Mouse (Mus musculus): ENCODE data around the gene Ifitm3.
"Not testable (repeated sequence)": the region's sequence is repeated elsewhere in the genome, so short reads cannot be mapped to it uniquely, and the experiment has no call there.

The Ifitm3 gene

DNA sequence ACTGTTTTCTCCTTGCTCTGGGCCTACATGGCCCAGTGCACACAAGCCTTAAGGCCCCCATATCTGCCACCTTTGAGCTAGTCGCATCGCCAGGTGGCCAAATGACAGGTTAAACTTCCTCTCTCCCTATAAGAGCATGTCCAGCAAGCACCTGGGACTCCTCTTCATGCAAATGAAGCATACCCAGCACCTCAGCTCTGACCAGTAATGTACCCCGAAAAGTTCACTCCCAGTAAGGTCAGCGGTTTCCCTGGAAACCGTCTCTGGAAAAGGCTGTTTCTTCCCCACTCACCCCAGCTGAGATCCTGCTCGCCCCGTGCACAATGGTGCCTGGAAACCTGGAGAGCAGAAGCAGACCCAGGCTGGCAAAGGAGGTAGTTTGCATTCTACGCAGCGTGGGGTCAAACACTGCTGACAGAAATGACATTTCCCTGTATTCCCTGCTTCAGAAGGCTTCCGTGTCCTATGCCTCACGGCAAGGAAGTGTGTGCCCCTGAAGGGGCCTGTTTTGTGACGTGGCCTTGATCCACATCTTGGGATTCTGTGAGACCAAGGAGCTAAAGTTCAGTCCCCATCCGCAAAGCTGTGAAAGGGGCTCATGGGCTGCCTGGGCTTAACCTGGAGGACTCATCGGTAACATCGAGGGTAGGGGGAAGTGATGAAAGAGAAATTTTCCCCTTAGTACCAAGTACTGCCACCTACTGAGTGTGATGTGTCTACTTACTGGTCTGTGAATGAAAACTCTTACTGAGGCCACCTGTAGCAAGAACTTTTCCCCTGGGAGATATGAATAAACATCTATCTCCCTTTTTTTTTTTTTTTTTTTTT lies 9.5 kb downstream of the Ifitm3 start:
- DNase-seq (ENCODE audit: low read depth, low spot score) = no peak

DNA sequence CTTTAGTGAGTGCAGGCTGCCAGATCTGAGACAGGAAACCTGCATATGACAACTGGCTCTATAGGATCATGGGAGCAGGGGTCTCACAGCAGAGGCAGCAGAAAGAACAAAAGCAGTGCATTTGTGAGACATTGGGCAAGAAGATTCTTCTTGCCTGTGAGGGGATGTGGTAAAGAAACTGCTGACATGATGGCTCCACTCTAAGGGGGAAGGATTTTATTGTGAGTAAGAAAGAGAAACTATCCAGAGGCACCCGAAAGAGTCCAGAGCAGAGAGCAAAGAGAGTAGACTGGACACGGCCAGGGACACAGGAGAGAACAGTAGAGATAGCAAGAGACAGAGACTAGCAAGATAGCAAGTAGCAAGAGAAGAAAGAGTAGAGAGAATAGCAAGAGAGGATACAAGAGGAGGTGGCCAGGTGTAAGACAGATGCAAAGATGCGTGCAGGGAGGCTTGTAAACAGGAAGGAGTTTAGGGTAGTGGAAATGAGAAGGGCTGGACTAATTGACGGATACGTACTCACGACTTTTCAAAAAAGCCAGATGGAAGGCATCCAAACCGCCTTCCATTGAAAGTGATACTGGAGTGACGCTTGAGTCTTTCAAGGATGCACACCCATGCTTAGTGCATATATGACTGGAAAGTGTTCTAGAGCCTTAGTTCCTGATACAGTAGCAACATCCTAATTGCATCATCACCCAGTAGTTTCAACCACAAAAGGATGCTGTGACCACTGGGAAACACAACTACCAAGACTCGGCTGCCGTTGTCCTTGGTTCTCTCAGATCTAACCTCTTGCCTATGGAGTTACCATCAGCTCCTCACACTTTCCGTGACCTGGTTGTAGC lies 11.5 kb downstream of the Ifitm3 start:
- DNase-seq (ENCODE audit: low read depth, low spot score) = no peak

DNA sequence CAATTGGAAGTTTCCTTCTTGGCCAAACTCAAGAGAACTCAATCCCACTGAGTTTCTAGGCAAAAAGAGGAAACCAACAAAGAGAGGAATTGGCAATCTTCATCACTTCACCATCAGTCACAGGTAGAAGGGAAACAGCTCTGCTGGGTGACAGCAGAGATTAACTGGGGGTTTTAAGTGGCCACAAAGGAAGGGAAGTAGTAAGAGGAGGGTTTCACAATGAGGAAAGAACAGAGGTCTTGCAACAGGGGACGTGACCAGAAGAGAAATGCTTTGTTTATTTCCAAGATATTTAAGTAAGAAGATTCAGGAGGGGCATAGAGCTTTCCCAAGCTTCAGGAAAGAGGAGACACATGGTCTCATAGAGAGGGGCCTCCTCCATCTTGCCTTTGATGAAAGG lies 12.8 kb downstream of the Ifitm3 start:
- DNase-seq (ENCODE audit: low read depth, low spot score) = no peak

DNA sequence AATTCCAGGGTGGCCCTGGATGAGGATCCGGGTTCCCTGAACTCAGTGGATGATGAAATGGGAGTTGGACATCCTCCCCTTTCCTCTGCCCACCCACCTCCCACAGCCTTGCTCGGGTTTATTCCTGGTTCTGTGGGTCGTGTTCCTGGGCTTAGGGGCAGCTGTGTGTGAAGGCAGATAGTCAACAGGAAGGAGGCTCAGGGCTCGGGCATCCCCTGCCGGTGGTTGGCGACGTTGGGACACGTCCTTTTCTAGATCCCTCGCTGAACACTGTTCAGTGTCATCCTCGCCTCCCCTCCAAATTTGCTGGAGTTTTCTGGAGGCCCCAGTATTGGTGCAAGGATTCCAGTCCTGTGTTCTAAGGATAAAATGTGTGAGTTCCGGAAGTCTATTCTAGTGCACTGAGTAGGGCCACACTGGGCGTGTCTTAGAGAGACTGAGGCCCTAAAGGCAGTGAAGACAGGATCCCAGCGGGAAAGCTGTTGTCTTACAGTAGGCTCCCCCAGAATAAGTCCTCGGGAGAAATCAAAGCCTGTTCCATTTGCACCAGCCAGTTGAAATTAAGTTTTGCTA lies 19.4 kb downstream of the Ifitm3 start:
- no peak for DNase-seq (ENCODE audit: low read depth, low spot score)

DNA sequence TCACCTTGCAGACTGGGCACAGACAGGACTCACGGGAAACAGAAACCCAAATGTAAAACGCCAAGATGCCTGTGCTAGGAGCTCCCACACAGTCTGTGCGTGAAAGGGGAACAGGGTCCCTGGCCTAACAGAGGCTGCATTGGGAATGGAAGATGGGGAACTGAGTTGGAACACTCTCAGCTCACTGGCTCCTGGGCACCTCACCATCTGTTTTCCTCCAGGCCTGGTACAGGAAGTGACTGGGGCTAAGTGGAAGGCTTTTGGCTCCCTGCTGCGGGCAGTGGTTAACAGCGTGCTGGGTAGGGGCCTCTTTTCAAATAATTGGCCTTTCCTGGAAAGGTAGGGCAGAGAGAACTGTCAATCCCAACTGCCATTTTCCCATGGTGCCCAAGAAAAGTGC lies 19.9 kb downstream of the Ifitm3 start:
- DNase-seq (ENCODE audit: low read depth, low spot score) = no peak

DNA sequence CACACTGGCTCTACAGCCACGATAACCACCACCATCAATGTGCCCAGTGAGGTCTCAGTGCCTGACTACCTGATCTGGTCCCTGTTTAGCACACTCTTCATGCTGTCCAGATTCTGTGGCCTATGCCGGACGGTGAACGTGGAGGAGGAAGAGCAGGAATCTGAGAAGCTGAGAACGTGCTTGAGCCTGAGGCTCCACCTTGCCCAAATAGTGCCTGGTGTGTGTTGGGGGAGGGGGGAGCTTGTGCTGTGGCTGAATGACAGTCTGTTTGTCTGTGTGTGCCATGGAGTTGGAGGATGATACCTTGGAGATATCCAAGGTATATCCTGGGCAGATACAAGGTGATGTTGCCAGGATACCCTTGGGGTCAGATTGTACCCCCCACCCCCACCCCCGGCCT lies 20.4 kb downstream of the Ifitm3 start:
- no peak for DNase-seq (ENCODE audit: low read depth, low spot score)

DNA sequence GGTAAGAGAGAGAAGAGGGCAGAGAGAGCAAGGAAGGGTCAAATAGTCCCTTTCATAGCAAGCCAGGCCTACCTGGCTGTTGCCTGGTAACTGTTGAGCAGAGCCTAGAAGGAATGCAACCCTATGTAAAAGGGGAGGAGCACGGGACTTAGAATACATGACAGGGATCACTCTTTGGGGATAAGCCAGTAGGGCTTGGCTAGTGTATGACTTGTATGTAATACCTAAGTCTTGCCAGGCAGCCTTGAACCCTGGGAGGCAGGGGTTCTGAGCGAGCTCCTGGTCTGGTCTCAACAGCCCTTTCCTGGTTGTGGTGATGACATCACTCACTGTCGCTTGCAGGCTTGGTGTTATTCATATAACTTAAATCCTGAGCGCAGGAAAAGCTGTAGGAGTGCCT lies 21.5 kb downstream of the Ifitm3 start:
- no peak for DNase-seq (ENCODE audit: low read depth, low spot score)

DNA sequence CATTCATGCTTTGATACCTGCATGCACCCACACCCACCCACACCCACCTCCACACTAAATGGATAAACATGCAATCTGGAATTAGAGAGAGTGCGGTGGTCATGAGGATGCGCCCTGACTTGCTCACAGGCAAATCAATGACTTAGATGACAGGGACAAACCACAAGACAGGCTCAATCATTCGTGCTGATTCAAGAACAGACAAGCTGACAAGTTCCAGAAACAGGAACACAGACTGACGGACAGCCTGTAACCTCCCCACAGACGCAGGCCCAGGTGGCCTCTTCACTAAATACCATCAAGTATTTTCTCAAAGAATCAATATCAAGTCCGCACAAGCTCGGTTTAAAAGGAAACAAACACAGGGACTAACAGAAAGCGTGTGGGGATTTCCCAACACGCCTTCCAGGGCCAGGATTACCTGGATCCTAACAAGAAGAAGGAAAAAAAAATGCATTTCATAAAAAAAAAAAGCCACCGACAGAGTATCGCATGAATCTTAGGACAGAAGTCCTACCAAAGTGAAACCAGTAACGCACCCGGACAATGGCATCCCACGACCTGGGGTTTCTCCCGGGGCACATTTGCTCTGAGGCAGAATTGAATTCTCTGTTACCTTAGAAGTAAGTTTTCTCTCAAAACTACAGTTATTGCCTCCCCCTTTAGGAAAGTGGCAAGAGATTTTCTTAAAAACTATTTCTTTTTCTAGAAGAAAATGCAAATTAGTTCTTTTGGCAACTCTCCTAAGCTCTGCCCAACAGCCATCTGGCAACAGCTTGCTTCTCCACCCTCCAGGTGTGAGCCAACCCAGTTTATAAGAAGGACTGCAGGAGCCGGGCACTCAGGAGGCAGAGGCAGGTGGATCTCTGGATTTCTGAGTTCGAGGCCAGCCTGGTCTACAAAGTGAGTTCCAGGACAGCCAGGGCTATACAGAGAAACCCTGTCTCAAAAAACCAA lies 23.1 kb downstream of the Ifitm3 start:
- no peak for DNase-seq (ENCODE audit: low read depth, low spot score)

DNA sequence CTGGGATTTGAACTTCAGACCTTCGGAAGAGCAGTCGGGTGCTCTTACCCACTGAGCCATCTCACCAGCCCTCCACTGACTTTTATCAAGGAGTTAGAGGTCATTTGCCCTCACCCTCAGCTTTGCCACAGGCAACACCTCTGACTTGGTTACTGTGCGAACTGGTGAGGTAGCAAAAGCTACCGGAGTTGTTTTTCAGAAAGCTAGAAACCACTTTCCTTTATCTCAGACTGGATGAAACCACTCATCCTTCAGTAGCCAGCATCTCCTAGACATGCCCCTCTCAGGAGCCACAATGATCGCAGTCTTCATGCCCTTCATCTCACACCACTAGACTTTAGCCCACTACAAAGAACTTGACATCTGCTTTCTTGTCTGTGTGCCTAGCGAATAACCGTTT lies 27.6 kb downstream of the Ifitm3 start:
- no peak for DNase-seq (ENCODE audit: low read depth, low spot score)

DNA sequence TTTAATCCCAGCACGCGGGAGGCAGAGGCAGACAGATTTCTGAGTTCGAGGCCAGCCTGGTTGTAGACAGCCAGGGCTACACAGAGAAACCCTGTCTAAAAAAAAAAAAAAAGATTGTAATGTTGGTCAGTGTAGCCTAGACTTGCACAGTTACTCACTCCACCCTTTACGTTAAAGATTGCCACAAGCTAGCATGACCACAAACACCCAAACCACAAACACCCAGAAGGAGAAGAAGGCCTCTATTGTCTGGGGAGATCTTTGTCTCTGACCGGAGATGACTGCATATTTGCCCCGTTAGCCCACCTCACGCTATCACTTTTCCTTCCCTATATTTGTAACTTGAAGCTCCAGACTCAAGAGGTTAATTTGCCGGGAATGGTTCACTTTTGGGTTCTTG lies 28.9 kb downstream of the Ifitm3 start:
- DNase-seq (ENCODE audit: low read depth, low spot score) = no peak

DNA sequence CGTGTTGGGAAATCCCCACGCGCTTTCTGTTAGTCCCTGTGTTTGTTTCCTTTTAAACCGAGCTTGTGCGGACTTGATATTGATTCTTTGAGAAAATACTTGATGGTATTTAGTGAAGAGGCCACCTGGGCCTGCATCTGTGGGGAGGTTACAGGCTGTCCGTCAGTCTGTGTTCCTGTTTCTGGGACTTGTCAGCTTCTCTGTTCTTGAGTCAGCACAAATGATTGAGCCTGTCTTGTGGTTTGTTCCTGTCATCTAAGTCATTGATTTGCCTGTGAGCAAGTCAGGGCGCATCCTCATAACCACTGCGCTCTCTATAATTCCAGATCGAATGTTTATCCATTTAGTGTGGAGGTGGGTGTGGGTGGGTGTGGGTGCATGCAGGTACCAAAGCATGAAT lies 33.9 kb downstream of the Ifitm3 start:
- not testable (repeated sequence) for DNase-seq (ENCODE audit: low read depth, low spot score)

DNA sequence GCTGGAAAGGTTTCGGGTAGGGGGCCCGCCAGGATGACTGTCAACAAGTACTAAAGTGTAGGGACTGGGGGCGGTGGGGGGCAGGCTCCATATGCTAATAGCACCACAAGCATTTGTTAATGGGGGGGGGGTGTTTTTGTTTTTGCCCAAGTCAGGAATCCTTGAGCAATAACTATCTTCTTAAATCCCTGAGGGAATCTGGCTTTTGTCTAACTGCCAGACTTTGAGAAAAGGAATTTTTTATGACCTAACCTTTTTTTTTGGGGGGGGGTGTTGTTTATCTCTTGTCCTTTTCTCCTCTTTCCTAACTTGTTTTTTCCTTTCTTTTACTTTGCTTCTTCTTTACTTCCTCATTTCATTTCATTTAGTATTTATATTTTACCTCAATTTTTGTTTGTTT lies 35.1 kb downstream of the Ifitm3 start:
- DNase-seq (ENCODE audit: low read depth, low spot score) = no peak

DNA sequence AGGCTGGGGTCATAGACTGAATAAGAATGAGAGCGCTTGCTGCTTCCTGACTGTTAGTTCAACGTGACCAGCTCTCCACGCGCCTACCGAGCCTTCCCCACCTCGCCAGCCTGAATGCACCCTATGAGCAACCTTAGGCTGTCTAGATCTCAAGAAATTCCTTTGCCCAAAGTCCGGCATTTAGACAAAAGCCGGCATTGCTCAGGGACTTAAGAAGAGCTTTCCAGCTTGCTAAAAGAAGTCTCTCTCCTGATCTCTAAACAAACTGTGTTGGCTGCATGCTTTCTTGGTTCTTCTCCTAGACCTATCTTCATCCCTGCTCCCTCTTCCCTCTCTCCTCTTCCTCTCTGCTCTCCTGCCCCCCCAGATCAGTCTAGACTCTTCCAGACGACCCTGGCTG lies 35.6 kb downstream of the Ifitm3 start:
- DNase-seq (ENCODE audit: low read depth, low spot score) = no peak

DNA sequence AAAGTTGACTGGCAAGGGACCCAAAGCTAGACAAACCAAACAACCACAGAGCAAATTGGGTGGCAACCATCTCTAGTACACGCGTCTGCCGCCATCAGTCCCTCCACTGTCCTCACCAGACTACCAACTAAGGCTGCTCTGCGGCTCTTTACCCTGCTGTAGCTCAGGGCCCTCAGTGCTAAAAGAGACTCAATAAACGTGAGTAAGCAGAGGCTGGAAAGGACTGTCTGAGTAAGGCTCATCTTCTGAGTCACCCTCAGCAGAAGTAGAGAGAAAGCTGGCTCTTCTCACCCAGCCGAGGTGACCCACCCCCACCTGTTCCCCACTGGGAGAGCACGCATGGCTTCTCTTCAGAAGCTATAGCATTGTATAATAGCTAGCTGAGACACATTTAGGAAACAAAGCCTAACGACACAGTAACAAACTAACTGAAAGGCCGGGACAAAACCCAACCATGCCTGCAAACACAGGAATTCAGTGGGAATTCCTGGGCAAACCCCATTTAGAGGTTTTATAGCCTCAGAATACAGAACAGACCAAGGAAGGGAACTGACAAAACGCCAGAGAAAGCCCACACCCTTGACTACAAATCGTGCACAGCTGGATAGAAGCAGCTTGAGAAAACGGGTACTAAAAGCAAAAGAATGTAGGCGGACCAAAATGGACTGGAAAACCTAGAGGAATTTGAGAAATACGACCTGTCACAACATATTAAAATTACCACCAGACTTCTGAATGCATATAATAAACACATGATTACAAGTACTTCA lies 37.0 kb downstream of the Ifitm3 start:
- DNase-seq (ENCODE audit: low read depth, low spot score) = no peak

DNA sequence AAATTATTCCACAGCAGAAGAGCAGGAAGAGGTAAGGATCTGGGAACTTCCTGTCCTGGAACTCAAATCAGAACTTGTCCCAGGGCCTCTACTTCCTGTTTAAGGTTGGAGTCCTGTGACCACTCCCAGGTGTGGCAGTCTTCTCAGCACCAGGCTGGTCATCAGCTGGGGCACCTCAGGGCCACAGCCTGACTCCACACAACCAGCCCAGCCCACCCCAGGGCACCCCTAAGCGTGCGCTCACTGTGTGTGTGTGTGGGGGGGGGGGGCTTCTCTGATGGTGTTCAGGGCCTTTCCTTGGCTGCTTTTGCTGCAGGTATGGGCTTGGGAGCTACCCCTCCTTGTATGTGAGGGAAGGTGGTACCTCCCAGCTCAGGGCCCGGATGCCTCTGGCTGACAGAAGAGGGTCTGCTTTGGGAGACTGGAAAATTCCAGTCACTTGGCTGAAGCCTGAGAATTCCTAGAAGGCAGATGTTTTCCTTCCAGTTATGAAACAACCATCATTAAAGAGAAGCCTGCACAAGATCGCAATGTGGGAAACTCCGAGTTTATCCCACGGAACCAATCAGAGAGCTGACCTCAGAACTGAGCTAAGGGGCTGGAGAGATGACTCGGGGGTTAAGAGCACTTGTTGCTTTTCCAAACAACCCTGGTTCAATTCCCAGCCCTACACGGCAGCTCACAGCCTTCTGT lies 38.9 kb downstream of the Ifitm3 start:
- DNase-seq (ENCODE audit: low read depth, low spot score) = no peak

DNA sequence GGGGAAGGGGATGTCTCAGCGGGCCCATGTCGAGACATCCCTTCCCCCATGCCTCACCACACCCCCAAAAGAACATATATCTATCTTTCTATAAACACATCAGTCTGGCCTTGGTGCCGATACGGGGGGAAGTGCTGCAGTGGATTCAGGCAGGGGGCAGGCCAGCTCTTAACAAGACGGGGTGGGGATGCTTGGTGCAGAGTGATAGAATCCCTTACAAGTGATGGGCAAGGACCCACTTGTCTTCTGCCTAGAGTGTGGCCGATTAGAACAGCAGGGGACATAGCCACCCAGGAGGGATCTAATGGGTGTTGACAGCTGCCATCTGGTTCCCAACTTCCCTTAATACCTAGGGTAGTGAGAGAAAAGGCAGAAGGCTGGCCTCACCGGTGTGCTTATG lies 39.6 kb downstream of the Ifitm3 start:
- no peak for DNase-seq (ENCODE audit: low read depth, low spot score)

DNA sequence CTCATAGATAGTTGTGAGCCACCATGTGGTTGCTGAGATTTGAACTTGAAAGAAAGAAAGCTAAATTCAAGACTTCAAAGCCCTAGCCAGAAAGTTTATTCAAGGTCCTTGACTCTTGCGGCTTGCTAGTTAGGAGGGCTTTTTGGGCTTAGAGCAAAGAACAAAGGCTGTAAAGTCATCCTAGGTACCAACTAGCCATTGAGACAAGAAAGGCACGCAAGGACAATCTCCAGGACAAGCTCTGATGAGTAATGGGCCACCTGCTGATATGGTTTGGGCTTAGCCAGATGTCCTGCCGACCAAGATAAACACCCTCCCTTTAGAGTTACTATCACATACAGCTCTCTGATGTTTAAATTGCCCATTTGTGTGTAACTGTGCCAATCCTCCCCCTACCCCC lies 41.9 kb downstream of the Ifitm3 start:
- DNase-seq (ENCODE audit: low read depth, low spot score) = not testable (repeated sequence)

DNA sequence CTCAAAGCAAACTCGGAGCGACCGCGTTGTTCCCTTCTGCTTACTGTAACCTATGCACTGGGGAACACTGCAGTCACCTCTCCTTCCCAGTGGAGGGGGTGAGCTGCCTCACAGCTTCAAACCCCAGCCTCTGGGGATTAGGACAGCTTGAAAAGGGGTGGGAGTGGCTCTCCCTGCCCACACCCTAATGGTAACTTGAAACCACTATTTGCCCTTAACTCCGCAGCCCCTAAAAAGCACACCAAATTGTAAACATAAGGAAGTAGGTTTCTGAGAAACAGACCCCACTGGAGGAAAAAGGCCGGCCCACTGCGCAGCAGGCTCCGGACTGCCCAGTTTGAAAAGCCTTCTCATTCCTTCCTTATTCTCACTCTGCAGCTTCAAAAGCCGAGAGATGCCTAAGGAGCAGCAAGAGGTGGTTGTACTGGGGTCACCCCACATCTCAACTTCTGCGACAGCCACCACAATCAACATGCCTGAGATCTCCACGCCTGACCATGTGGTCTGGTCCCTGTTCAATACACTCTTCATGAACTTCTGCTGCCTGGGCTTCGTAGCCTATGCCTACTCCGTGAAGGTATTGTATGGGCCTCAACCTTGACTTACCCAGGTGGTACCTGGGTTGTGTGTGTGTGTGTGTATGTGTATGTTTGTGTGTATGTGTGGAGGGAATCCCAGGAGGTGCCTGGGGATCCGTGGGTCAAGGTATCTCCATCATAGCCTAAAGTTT lies 42.5 kb downstream of the Ifitm3 start:
- DNase-seq (ENCODE audit: low read depth, low spot score) = no peak

DNA sequence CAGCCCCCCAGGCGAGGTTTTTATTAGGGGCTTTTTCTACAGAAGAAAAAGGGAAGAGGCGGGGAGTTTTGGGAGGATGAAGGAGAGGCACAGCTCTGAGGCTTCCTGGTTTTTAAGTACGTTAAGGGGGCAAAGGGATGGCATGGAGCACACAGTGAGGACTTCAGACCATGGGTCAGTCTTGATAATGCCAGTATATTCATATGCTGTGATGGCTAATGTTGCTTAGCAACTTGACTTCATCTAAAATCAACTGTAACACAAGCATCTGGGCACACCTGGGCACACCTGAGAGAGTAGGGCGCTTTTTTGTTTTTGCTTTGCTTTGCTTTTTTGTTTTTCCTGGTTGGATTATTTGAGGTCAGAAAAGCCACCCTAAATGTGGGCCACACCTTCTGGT lies 43.6 kb downstream of the Ifitm3 start, which contains the start of gene Ifitm1:
TSS of gene Ifitm1 (plus strand) at position 301 of the 400 bp plus-strand sequence.
- DNase-seq (ENCODE audit: low read depth, low spot score) = no peak

Data from retina, adult 2 months (tissue).